Mouse (Mus musculus): ENCODE measurements around the gene Agk. TPM values are rescaled to one million over a fixed set of nuclear protein-coding genes. Genes with fewer than 3 reads are reported as not detected.
A peak's percentile ranks its signal among the peaks of the same experiment; 100 is the strongest.

Gene Agk
- 29.6 and 29.9 TPM in 2 replicates for total RNA-seq (2012; rRNA removed)
- polyA plus RNA-seq (2012; ENCODE audit: insufficient read depth in 1 of 2, insufficient read length in 2 of 2, low read depth in 1 of 2, low replicate concordance in 2 of 2, missing spikeins in 1 of 2): 10 to 100 TPM in 1 of 2 experiments, not detected in 1; 29.7 TPM

- Histone ChIP-seq H3K79me2 (ENCODE audit: control insufficient read depth, insufficient read depth, low read length, poor library complexity) (peaks cover 10% of the 10 kb centered on the region), H3K4me3 (ENCODE audit: control insufficient read depth in 1 of 2, insufficient read depth in 1 of 2, low read depth in 2 of 2, low read length in 2 of 2) (peak within 1 kb of the TSS; percentile 67 to 99), H3K9me3 (replicated peaks; ENCODE audit: insufficient read depth, low read length) (no peaks in the 10 kb centered on the region), H3K27ac (ENCODE audit: control insufficient read depth, low read depth, low read length) (peak within 1 kb of the TSS; percentile 93), H3K36me3 (ENCODE audit: control insufficient read depth in 1 of 2, insufficient read depth in 2 of 2, low read length in 2 of 2) (peaks cover 0 to 11% of the 10 kb centered on the region in 2 experiments; a peak in 2 of 4 replicates), H3K9ac (ENCODE audit: control insufficient read depth, low read depth, low read length, poor library complexity, severe bottlenecking) (peak within 1 kb of the TSS; percentile 98), H3K27me3 (ENCODE audit: control insufficient read depth in 1 of 2, insufficient read depth in 2 of 2, low read length in 2 of 2) (no peaks in the 10 kb centered on the region; a peak in 1 of 4 replicates), H3K4me1 (ENCODE audit: control insufficient read depth in 1 of 2, insufficient read depth in 2 of 2, low read length in 2 of 2) (peaks cover 0 to 6% of the 10 kb centered on the region in 2 experiments; a peak in 3 of 4 replicates)
- peak; percentile 89 for DNase-seq (ENCODE audit: low read depth, low spot score)
- peak; percentile 50; the same call in 1 of the 2 replicates for TF ChIP-seq USF1 (IDR thresholded peaks at IDR 0.05; ENCODE audit: low read depth, low read length)
- no peak; the same call in 1 of the 2 replicates for TF ChIP-seq KAT2A (conservative IDR thresholded peaks at IDR 0.05; ENCODE audit: low read depth, low read length)
- TF ChIP-seq ZMIZ1 (IDR thresholded peaks at IDR 0.05; ENCODE audit: low read depth, low read length): 0 out of 2 replicates have a peak, but pooled peaks have one; percentile 67
- no peak for TF ChIP-seq E2F4 (IDR thresholded peaks at IDR 0.05; ENCODE audit: borderline replicate concordance, low read depth, low read length)
- peak; percentile 34; the same call in 1 of the 2 replicates for TF ChIP-seq ETS1 (IDR thresholded peaks at IDR 0.05; ENCODE audit: low read depth, low read length)
- TF ChIP-seq BHLHE40 (IDR thresholded peaks at IDR 0.05; ENCODE audit: borderline replicate concordance, low read depth, low read length): peak; percentile 85
- peak; percentile 91; the same call in 1 of the 2 replicates for TF ChIP-seq CHD1 (IDR thresholded peaks at IDR 0.05; ENCODE audit: low read depth, low read length)
- TF ChIP-seq TBP (IDR thresholded peaks at IDR 0.05; ENCODE audit: low read depth, low read length): peak; percentile 93
- peak; percentile 86 for TF ChIP-seq HCFC1 (IDR thresholded peaks at IDR 0.05; ENCODE audit: low read depth, low read length)
- peak; percentile 81 for TF ChIP-seq SIN3A (IDR thresholded peaks at IDR 0.05; ENCODE audit: low read length)
- peak; percentile 71 for TF ChIP-seq ELF1 (IDR thresholded peaks at IDR 0.05; ENCODE audit: low read depth, low read length)
- no peak for TF ChIP-seq ZC3H11A (IDR thresholded peaks at IDR 0.05; ENCODE audit: low read depth, low read length)
- peak; percentile 88 for TF ChIP-seq MXI1 (IDR thresholded peaks at IDR 0.05; ENCODE audit: low read depth, low read length)
- TF ChIP-seq UBTF (IDR thresholded peaks at IDR 0.05; ENCODE audit: borderline replicate concordance, insufficient read depth, low read depth, low read length): peak; percentile 75; the same call in 1 of the 2 replicates
- no peak; the same call in 1 of the 2 replicates for TF ChIP-seq CHD2 (IDR thresholded peaks at IDR 0.05; ENCODE audit: low read length)
- TF ChIP-seq POLR2AphosphoS2 (IDR thresholded peaks at IDR 0.05; ENCODE audit: low read length): peak; percentile 88
- TF ChIP-seq MAX (IDR thresholded peaks at IDR 0.05; ENCODE audit: low read length): peak; percentile 45
- no peak for TF ChIP-seq ZNF384 (IDR thresholded peaks at IDR 0.05; ENCODE audit: low read depth, low read length)
- TF ChIP-seq MAFK (IDR thresholded peaks at IDR 0.05; ENCODE audit: borderline replicate concordance, low read depth, low read length): 0 out of 2 replicates have a peak, but pooled peaks have one; percentile 32
- peak; percentile 87 for TF ChIP-seq TCF12 (IDR thresholded peaks at IDR 0.05; ENCODE audit: low read depth, low read length)
- peak; percentile 76 for TF ChIP-seq MYC (IDR thresholded peaks at IDR 0.05; ENCODE audit: low read depth, low read length)
- no peak for TF ChIP-seq USF2 (IDR thresholded peaks at IDR 0.05; ENCODE audit: borderline replicate concordance in 1 of 2, insufficient read depth in 1 of 2, low read depth in 1 of 2, low read length in 2 of 2)
- peak; percentile 81 for TF ChIP-seq NELFE (IDR thresholded peaks at IDR 0.05; ENCODE audit: low read depth, low read length)
- no peak for TF ChIP-seq CTCF (IDR thresholded peaks at IDR 0.05 in 2 of 3, conservative IDR thresholded peaks at IDR 0.05 in 1 of 3; ENCODE audit: control insufficient read depth in 1 of 3, insufficient read depth in 1 of 3, low read depth in 2 of 3, low read length in 3 of 3, poor library complexity in 1 of 3, severe bottlenecking in 1 of 3)
- peak; percentile 87 to 88 for TF ChIP-seq POLR2A (IDR thresholded peaks at IDR 0.05; ENCODE audit: control insufficient read depth in 1 of 2, insufficient read depth in 1 of 2, low read depth in 1 of 2, low read length in 2 of 2, poor library complexity in 1 of 2)
- TF ChIP-seq TAL1 (IDR thresholded peaks at IDR 0.05; ENCODE audit: low read length): no peak
- TF ChIP-seq MAZ (IDR thresholded peaks at IDR 0.05; ENCODE audit: low read depth, low read length): peak; percentile 97
These were observed at the start of gene Agk for GRCm38 (mm10) chr6:40324897-40325841. Gene Agk (plus strand): TSS chr6:40325172.
